Mouse (Mus musculus) effector memory CD4-positive, alpha-beta T cell, adult 5 months (primary cell): ENCODE measurements around the gene Fhl3. TPM values are rescaled to one million over a fixed set of nuclear protein-coding genes. Genes with fewer than 3 reads are reported as not detected.

Experiments used
- polyA plus RNA-seq: library from polyadenylated mRNA; unstranded; fragments of 100-300 nt; shearing (Covaris generic); gene quantifications from one replicate; pipeline ENCODE4 v1.2.1, GENCODE M21; 2017

Gene Fhl3
- polyA plus RNA-seq = 0.67 TPM

GRCm38 (mm10) chr4:124700248-124700971, at the start of gene Fhl3:
TSS of gene Fhl3 (plus strand) at chr4:124700701.

DNA sequence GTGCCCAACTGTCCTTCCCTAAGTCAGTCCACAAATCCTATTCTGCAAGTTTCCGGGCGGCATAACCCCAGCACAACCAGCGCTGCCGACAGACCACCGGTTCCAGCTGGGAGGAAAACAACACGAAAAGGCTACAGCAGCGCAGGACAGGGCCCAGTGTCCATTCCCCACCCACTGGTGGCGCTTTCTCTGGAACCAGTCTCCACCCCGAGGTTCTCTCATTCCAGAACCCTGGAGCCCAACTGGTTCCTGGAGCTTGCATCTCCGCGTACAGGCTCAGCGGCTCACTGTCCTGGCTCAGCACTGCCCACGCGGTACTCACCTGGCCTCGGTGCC, 44.0 kb upstream of the Fhl3 start, which contains the start of gene Pou3f1:
TSS of gene Pou3f1 (plus strand) at position 290 of the 336 bp plus-strand sequence.

DNA sequence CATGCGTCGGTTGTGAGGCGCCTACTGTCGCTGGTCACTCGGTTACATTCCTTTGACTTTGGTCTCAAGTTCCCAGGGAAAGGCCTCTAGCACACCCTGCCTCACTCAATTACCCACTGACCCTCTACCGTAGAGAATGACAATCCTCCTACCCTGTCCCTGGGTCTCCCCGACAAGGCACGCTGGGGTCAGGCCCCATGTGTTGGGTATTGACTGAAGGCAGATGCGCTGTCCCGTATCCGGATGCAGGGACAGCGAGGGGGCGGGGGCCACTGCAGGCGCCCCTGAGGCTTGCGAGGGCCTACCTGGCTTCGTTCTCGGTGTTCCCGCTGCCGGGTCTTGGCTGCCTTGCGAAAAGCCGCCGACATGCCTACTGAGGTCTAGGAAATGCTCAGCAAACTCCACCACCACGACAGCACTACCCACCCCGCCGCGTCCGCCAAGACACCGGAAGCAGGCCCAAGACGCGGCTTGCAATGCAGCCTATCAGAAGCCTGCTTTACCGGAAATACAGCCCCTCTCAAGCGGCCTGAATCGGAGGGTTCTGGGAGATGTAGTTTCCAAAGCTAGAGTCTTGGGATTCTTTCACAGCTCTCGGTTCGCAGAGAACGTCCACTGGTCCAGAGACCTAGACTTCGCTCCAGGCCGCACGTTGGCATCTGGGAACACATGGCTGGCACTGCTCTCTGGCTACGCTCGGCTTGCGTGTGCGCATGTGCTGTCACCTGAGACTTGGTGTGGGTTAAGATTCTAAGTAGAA, 7.2 kb upstream of the Fhl3 start, which contains the start of gene Utp11:
TSS of gene Utp11 (minus strand) at position 466 of the 760 bp plus-strand sequence.

DNA sequence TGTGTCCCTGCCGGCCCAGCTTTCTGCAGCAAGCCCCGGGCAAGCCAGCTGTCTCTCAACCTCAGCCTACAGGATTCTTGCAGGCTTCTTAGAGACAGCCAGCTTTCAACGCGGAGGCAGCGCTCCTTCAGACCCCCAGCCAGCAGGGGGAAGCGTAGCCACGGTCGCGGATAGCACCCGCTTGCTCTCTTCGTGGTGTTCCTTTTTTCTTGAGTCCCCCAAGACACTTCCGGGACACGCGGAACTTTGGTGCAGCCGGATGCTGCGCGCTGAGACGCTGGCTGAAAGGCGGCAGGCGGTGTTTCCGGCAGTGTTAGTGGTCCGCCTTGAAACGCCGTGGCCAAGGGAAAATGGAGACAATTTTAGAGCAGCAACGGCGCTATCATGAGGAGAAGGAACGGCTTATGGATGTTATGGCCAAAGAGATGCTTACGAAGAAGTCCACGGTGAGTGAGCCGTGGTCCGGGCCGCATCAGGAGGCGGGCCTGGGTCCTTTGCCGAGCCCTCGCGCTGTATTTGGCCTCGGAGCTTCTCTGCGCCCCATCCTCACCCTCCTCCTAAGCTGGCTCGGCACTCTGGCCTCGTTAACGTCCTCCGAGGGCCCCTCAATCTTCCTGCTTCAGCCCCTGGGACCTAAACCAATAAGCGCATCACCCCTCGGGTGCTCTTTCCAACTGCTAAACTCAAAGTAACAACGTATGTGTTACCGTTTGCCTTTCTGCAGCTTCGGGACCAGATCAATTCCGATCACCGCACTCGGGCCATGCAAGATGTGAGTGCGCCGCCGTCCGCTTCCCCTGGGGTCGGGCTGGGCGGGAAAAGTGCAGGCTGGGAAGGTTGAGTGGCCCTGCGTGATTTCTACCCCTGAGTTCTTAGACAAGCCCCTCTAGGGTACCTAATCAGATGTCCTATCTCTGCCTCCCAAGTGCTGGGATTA, 14.3 kb downstream of the Fhl3 start, which contains the start of gene Sf3a3:
TSS of gene Sf3a3 (plus strand) at position 232 of the 937 bp plus-strand sequence.

DNA sequence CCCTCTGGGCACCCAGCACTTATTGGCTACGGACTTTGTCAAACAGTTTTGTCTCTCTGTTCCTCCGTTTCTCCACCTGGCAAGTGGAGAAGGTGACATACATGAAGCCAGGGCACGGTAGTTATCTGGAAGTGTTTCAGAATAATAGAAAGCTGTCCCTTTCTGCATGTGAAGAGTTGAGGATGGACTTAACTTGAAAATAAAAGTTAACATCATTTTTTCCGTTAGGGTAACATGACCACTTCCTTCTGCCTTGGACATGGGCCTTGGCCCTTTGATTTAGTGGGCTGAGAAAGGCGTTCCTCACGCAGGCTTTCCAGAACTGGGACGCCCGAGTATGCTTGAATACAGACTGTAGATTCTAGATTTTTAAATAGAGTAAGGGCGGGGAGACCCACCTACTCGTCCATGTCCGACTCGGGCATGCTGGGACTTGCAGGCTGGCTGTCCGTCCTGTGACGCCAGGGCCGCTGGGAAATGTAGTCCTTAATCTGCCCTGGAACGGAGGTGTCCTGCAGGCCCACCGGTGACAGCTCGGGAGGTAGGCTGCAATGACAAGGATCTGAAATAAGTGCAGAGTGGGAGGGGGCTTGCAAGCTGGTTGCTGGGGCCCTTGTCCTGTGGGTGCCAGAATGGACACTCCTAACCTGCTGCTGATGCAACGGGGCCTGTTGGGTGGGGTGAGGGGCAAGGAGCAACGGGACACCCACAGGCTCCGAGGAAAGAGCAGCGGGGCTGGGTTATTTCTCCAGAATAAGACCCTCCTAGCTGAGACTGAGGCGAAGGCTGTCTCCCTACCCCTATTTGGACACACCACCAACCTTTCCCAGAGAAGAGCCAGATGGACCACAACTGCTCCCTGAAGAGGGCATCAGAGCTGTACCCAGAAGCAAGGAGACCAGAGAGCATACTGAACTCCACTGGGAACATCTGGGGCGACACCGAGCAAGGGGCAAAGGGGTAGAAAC, 41.2 kb downstream of the Fhl3 start, which contains the start of gene Inpp5b:
TSS of gene Inpp5b (plus strand) at position 475 of the 968 bp plus-strand sequence.

Other genes starting within 250 kb of the Fhl3 start
- 0.74 TPM for gene 3100002H09Rik, start 89.9 kb upstream of the Fhl3 start, polyA plus RNA-seq
- 0.60 TPM for gene Pou3f1, start 43.9 kb upstream of the Fhl3 start, polyA plus RNA-seq
- gene Utp11, start 7.1 kb upstream of the Fhl3 start, polyA plus RNA-seq = 33.9 TPM
- 71.4 TPM for gene Sf3a3, start 14.1 kb downstream of the Fhl3 start, polyA plus RNA-seq
- 130 TPM for gene Inpp5b, start 41.1 kb downstream of the Fhl3 start, polyA plus RNA-seq
- gene Mtf1, start 101.4 kb downstream of the Fhl3 start, polyA plus RNA-seq = 21.6 TPM
- gene Yrdc, start 150.0 kb downstream of the Fhl3 start, polyA plus RNA-seq = 155 TPM
- gene 1110065P20Rik, start 150.5 kb downstream of the Fhl3 start, polyA plus RNA-seq = 19.3 TPM
- 1.5 TPM for gene Maneal, start 161.5 kb downstream of the Fhl3 start, polyA plus RNA-seq
- gene Epha10, start 180.2 kb downstream of the Fhl3 start, polyA plus RNA-seq = not detected
- gene 9930104L06Rik, start 236.3 kb downstream of the Fhl3 start, polyA plus RNA-seq = 8.0 TPM
- gene Cdca8, start 238.6 kb downstream of the Fhl3 start, polyA plus RNA-seq = 2.4 TPM